Mouse (Mus musculus) testis, adult 2 months (tissue): Measurements from ENCODE around the gene Tex29.

Experiments used
- CTCF ChIP-seq: fragments of 200-500 bp; IDR thresholded peaks from 2 replicates; pipeline ENCODE4 v1.5.1; 2012; ENCODE audit warnings: low read depth, mild to moderate bottlenecking, inconsistent platforms, low read length, moderate library complexity; ENCODE audit not compliant: control insufficient read depth, insufficient read depth, insufficient replicate concordance
- POLR2A ChIP-seq: fragments of 200-500 bp; IDR thresholded peaks from 2 replicates; pipeline ENCODE4 v1.6.1; 2012; ENCODE audit warnings: low read depth, mild to moderate bottlenecking, inconsistent platforms, low read length, moderate library complexity; ENCODE audit not compliant: control insufficient read depth

DNA sequence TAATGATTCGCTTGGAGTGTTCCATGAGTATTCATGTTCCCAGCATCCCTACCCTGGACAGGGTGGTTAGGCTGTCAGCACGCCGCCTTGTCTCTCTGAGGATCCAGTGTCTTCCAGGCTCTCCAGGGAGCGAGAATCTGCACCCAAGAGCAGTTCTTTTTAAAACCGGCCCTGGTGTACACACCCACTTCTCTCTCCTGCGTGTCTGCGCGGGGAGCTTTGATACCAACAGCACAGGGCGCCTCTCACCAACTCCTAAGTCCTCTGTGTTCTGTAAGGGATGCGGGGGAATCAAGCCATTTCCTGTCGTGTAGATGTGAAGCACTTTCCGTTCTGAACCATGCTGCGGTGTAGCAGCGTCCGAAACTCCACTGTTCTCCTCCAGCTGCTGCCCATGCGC is 5.6 kb upstream of the Tex29 start:
- no peak for TF ChIP-seq CTCF
- no peak for TF ChIP-seq POLR2A
